Mouse (Mus musculus) kidney, adult 18-20 months (tissue): ENCODE measurements around the gene Srp9.
A peak's percentile ranks its signal among the peaks of the same experiment; 100 is the strongest.

Experiments used
- DNase-seq: peaks from one replicate; pipeline ENCODE4 v3.0.0; 2021

Gene Srp9

GRCm38 (mm10) chr1:182107251-182107650, 17.3 kb upstream of the Srp9 start:
- DNase-seq, result no peak

- DNase-seq, result no peak
These were observed 16.0 kb upstream of the Srp9 start for GRCm38 (mm10) chr1:182108397-182109099.

GRCm38 (mm10) chr1:182110185-182110584, 14.4 kb upstream of the Srp9 start:
- DNase-seq, result no peak

- DNase-seq, result no peak
These were observed 13.7 kb upstream of the Srp9 start for GRCm38 (mm10) chr1:182110708-182111385.

GRCm38 (mm10) chr1:182111386-182112317, 12.9 kb upstream of the Srp9 start:
- peak; percentile 43 for DNase-seq

- no peak for DNase-seq
These were observed 12.2 kb upstream of the Srp9 start for GRCm38 (mm10) chr1:182112385-182112784.

- no peak for DNase-seq
These were observed 11.4 kb upstream of the Srp9 start for GRCm38 (mm10) chr1:182113131-182113530.

- DNase-seq, result no peak
These were observed 10.7 kb upstream of the Srp9 start for GRCm38 (mm10) chr1:182113587-182114500.

GRCm38 (mm10) chr1:182115197-182115596, 9.3 kb upstream of the Srp9 start:
- peak; percentile 68 for DNase-seq

- peak; percentile 68 for DNase-seq
These were observed 8.7 kb upstream of the Srp9 start for GRCm38 (mm10) chr1:182115651-182116408.

GRCm38 (mm10) chr1:182122413-182122812, 2.1 kb upstream of the Srp9 start:
- DNase-seq, result no peak

GRCm38 (mm10) chr1:182124924-182125368, 409 bp downstream of the Srp9 start:
- no peak for DNase-seq

- peak; percentile 26 for DNase-seq
These were observed 6.3 kb downstream of the Srp9 start for GRCm38 (mm10) chr1:182130830-182131229.

- DNase-seq, result no peak
These were observed 12.9 kb downstream of the Srp9 start for GRCm38 (mm10) chr1:182137204-182138125.

GRCm38 (mm10) chr1:182138172-182138571, 13.6 kb downstream of the Srp9 start:
- DNase-seq, result no peak

- peak; percentile 8 for DNase-seq
These were observed 15.4 kb downstream of the Srp9 start for GRCm38 (mm10) chr1:182139937-182140336.

- peak; percentile 84 for DNase-seq
These were observed 15.8 kb downstream of the Srp9 start for GRCm38 (mm10) chr1:182140370-182140769.

- no peak for DNase-seq
These were observed 18.2 kb downstream of the Srp9 start for GRCm38 (mm10) chr1:182142725-182143124.

GRCm38 (mm10) chr1:182143288-182143687, 18.8 kb downstream of the Srp9 start:
- no peak for DNase-seq

GRCm38 (mm10) chr1:182145546-182145945, 21.0 kb downstream of the Srp9 start:
- DNase-seq, result no peak
